Mouse (Mus musculus): ENCODE measurements around the gene Kcnip4. TPM values are rescaled to one million over a fixed set of nuclear protein-coding genes. Genes with fewer than 3 reads are reported as not detected.

The Kcnip4 gene
- polyA plus RNA-seq (2012; rRNA removed) (1.9 and 2.1 TPM in 2 replicates), polyA plus RNA-seq (2014; fragmentation: Nextera tagmentation; extraction: Ambion mirVana) (3.6 and 3.7 TPM in 2 replicates)

DNA sequence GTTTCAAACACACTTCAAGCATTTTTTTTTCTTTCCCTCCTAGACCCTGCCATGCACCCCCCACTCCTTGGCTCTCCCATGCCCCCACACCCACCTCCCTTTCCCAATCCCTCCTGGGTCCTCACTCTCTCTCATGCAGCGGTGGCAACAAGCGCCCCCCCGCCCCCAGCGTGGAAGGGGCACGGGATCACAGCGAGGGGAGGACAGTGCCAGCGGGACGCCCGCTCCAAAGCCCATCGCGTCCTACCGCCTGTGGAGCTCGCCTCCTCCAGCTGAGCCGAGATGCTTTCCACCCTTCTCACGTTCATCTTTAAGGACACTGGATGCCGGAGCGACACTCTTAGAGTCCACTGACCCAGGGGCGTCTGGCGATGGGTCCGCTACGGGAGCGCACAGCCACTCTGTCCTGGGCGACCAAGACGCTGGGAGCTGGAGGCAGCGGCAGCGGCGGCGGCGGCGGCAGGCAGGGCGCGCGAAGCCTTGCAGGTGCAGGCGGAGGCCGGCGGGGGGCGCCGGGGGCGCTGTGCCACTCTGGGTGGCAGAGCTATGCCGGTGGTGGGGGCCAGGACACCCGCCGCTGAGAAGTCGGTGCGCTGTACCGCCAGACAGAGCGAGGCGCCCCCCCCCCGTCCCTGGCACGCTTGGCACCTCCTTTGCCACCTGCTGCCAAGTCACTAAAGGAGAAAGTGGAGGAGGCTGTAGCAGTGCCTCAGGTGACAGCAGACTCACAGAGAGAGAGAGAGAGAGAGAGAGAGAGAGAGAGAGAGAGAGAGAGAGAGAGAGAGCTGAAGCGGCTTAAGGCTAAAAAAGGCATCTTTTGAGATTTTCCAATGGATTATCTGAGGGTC is at the start of gene Kcnip4:
Kcnip4 (minus strand) TSS at position 514 of the 848 bp plus-strand sequence.
- DNase-seq (ENCODE audit: low spot score) (no peak), ATAC-seq (ENCODE audit: low FRiP score, low read depth) (0 out of 2 replicates have a peak, but pooled peaks have one; percentile 44)
- peaks cover 25% of the 10 kb centered on the region; the same call in 1 of the 2 replicates for H3K27me3 ChIP-seq (ENCODE audit: control insufficient read depth, insufficient read depth, low read length)
- no peaks in the 10 kb centered on the region for H3K9me3 ChIP-seq (ENCODE audit: control insufficient read depth, low read length)
- no peak for TF ChIP-seq POLR2A (IDR thresholded peaks at IDR 0.05; ENCODE audit: borderline replicate concordance, extremely low read depth, insufficient read depth, insufficient read length)
- H3K9ac ChIP-seq (ENCODE audit: low read depth, low read length, severe bottlenecking) = peak within 1 kb of the TSS; percentile 43
- H3K4me3 ChIP-seq (replicated peaks; ENCODE audit: low read length) = peak within 1 kb of the TSS; percentile 48
- peak within 1 kb of the TSS; percentile 89 for H3K4me2 ChIP-seq (replicated peaks; ENCODE audit: low read depth, low read length, severe bottlenecking)
- 0 out of 2 replicates have a peak, but pooled peaks cover under 1% of the 10 kb centered on the region for H3K4me1 ChIP-seq (ENCODE audit: control insufficient read depth, insufficient read depth, low read length)
- WGBS = 4% methylated on average over 46 of the region's 50 CpGs
- no peaks in the 10 kb centered on the region for H3K36me3 ChIP-seq (ENCODE audit: control insufficient read depth, insufficient read depth, low read length)
- H3K27ac ChIP-seq (replicated peaks; ENCODE audit: low read depth, low read length) = no peak within 1 kb of the TSS

DNA sequence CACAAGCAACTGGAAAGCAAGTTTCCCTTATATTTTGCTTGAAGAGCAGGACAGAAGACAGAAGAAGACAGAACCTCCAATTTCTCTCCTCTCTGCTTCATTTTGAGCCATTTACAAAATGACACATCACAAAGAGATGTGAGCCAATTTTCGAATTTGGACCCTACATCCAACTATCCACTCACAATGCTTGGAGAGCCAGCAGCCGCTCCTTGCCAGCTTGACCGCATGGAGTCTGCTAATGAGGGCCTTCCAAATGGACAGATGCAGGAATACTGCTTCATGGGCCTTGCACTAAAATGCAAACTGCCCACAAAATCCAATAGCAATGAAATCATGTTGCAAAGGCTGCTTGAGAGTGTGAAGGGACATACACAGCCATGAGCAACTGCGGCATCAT is 47.2 kb upstream of the Kcnip4 start:
- Histone ChIP-seq H3K4me2 (replicated peaks; ENCODE audit: low read depth, low read length, severe bottlenecking) (no peak overlapping the region), H3K9me3 (ENCODE audit: control insufficient read depth, low read length) (no peaks in the 10 kb centered on the region), H3K36me3 (ENCODE audit: control insufficient read depth, insufficient read depth, low read length) (no peaks in the 10 kb centered on the region), H3K27me3 (ENCODE audit: control insufficient read depth, insufficient read depth, low read length) (no peaks in the 10 kb centered on the region), H3K4me3 (replicated peaks; ENCODE audit: low read length) (no peak overlapping the region), H3K27ac (replicated peaks; ENCODE audit: low read depth, low read length) (no peak overlapping the region), H3K4me1 (ENCODE audit: control insufficient read depth, insufficient read depth, low read length) (no peaks in the 10 kb centered on the region), H3K9ac (ENCODE audit: low read depth, low read length, severe bottlenecking) (no peak overlapping the region)
- WGBS = 89% methylated on average over 4 of the region's 4 CpGs
- ATAC-seq (ENCODE audit: low FRiP score, low read depth) (no peak), DNase-seq (ENCODE audit: low spot score) (no peak)
- no peak for TF ChIP-seq POLR2A (IDR thresholded peaks at IDR 0.05; ENCODE audit: borderline replicate concordance, extremely low read depth, insufficient read depth, insufficient read length)

DNA sequence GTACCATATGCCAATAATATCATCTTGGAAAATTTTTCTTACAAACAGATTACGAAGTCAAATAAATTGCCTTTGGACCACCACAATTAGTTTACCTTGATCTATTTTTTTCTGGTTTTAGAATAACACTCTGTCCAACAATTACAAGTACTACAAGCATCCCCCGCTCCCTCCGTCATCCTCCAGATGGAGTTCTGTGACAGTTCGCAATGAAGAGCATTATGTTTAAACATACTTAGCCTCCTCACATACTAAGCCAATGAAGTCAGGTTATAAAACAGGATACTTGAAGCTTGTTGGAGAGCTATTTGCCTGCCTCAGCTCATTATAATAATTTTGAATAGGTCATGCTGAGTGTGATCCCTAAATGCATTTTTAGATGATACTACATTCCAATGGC is 39.0 kb upstream of the Kcnip4 start:
- DNase-seq (ENCODE audit: low spot score) (no peak), ATAC-seq (ENCODE audit: low FRiP score, low read depth) (no peak)
- Histone ChIP-seq H3K27me3 (ENCODE audit: control insufficient read depth, insufficient read depth, low read length) (no peaks in the 10 kb centered on the region), H3K4me3 (replicated peaks; ENCODE audit: low read length) (no peak overlapping the region), H3K27ac (replicated peaks; ENCODE audit: low read depth, low read length) (no peak overlapping the region), H3K36me3 (ENCODE audit: control insufficient read depth, insufficient read depth, low read length) (no peaks in the 10 kb centered on the region), H3K4me1 (ENCODE audit: control insufficient read depth, insufficient read depth, low read length) (no peaks in the 10 kb centered on the region), H3K9me3 (ENCODE audit: control insufficient read depth, low read length) (no peaks in the 10 kb centered on the region), H3K9ac (ENCODE audit: low read depth, low read length, severe bottlenecking) (no peak overlapping the region), H3K4me2 (replicated peaks; ENCODE audit: low read depth, low read length, severe bottlenecking) (no peak overlapping the region)
- WGBS = 92% methylated on average over 4 of the region's 4 CpGs
- no peak for TF ChIP-seq POLR2A (IDR thresholded peaks at IDR 0.05; ENCODE audit: borderline replicate concordance, extremely low read depth, insufficient read depth, insufficient read length)

DNA sequence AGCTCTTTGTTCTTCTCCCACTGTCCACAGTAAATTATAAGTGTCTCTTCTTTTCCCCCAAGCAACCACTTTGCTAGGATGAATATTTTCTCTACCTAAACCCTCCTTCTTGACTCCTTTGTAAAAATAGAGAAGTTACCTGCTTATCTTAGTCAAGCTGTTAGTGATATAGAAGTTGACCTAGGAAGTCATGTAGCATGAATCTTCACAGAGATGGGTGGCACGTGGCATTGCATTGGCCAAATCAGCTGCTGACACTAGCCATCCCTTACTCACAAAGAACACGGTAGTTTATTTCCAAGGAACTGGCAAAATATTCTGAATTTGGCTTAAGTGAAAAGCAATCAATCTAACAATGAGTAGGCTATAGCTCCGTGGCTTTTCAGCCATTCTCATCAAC is 32.7 kb upstream of the Kcnip4 start:
- ATAC-seq (ENCODE audit: low FRiP score, low read depth) (no peak), DNase-seq (ENCODE audit: low spot score) (no peak)
- H3K9me3 ChIP-seq (ENCODE audit: control insufficient read depth, low read length) = no peaks in the 10 kb centered on the region
- H3K9ac ChIP-seq (ENCODE audit: low read depth, low read length, severe bottlenecking) = no peak overlapping the region
- WGBS = 80% methylated on average over 3 of the region's 3 CpGs
- H3K4me1 ChIP-seq (ENCODE audit: control insufficient read depth, insufficient read depth, low read length) = no peaks in the 10 kb centered on the region
- no peaks in the 10 kb centered on the region for H3K36me3 ChIP-seq (ENCODE audit: control insufficient read depth, insufficient read depth, low read length)
- H3K27ac ChIP-seq (replicated peaks; ENCODE audit: low read depth, low read length) = no peak overlapping the region
- H3K4me2 ChIP-seq (replicated peaks; ENCODE audit: low read depth, low read length, severe bottlenecking) = no peak overlapping the region
- no peaks in the 10 kb centered on the region for H3K27me3 ChIP-seq (ENCODE audit: control insufficient read depth, insufficient read depth, low read length)
- H3K4me3 ChIP-seq (replicated peaks; ENCODE audit: low read length) = no peak overlapping the region
- no peak for TF ChIP-seq POLR2A (IDR thresholded peaks at IDR 0.05; ENCODE audit: borderline replicate concordance, extremely low read depth, insufficient read depth, insufficient read length)

DNA sequence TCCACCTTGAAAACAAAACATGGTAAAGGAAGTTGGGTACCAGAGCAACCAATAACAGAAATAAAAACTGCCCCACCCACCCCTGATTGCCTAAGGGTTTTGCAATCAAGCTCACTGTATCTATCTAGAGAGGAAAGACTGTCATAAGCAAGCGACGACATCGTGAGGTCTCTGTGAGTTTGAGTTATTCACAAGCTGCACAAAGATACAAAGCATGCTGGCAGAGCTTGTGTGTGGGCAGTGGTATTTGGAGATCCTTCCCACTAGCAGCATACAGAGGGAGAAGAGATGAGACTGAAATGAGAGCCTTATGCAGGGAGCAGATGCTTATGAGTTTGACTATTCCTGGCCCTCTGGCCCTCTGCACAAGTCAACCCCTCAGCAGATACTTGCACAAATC is 23.2 kb upstream of the Kcnip4 start:
- Histone ChIP-seq H3K4me2 (replicated peaks; ENCODE audit: low read depth, low read length, severe bottlenecking) (no peak overlapping the region), H3K27me3 (ENCODE audit: control insufficient read depth, insufficient read depth, low read length) (no peaks in the 10 kb centered on the region), H3K36me3 (ENCODE audit: control insufficient read depth, insufficient read depth, low read length) (no peaks in the 10 kb centered on the region), H3K9me3 (ENCODE audit: control insufficient read depth, low read length) (no peaks in the 10 kb centered on the region), H3K27ac (replicated peaks; ENCODE audit: low read depth, low read length) (no peak overlapping the region), H3K9ac (ENCODE audit: low read depth, low read length, severe bottlenecking) (no peak overlapping the region), H3K4me3 (replicated peaks; ENCODE audit: low read length) (no peak overlapping the region), H3K4me1 (ENCODE audit: control insufficient read depth, insufficient read depth, low read length) (no peaks in the 10 kb centered on the region)
- 94% methylated on average over 3 of the region's 3 CpGs for WGBS
- no peak for ATAC-seq (ENCODE audit: low FRiP score, low read depth)
- no peak for DNase-seq (ENCODE audit: low spot score)
- no peak for TF ChIP-seq POLR2A (IDR thresholded peaks at IDR 0.05; ENCODE audit: borderline replicate concordance, extremely low read depth, insufficient read depth, insufficient read length)
